Mouse (Mus musculus): ENCODE measurements at regions not wholly inside any gene's neighbourhood (a gene's known extent, or its start where the extent isn't known, plus 50 kb on each side); places are given as distances from the start of the nearest gene placed in this dataset.

DNA sequence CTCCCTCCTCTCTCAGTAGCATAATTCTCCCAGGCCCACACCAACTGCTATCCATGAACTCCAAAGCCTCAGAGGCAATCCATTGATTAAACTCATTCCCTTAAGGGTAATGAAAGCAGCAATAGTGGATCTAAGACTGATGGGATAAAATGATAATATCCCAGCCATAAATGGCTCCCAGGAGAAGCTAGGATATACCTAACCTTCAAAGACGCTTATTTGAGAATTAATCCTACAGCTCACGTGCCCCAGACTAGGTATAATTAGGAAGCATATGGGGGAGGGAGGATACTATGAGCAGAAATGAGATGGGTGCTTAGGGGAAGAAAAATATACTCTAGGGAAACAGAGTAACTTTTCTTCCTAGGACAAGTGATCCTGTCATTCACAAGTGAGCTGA is 52.8 kb upstream of the Rnf32 start:
- DNase-seq (ENCODE audit: low spot score in 2 of 2), result no peak

DNA sequence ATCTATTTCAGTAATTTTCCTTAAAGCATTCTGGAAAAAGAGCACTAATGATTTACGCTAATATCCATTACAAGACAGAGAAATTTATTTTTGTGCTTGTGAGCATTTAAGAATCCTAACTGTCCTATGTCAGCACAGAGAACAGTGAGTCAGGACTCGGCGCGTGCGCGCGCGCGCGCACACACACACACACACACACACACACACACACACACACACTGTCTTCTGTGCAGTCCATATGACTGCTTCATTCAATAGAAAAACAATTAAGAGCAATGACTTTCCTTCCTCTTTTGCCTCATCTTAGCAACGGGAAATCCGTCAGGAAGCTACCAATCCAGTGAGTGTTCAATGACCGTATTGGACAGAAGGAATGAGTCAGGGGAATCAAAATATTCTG is 53.3 kb upstream of the Rnf32 start:
- DNase-seq (ENCODE audit: low spot score in 2 of 2), result no peak

- DNase-seq (ENCODE audit: low spot score in 2 of 2), result no peak
Measured at GRCm38 (mm10) chr5:29137481-29137880, 58.3 kb upstream of the Rnf32 start.

- no peak for DNase-seq (ENCODE audit: low spot score in 2 of 2)
Measured at GRCm38 (mm10) chr5:29132261-29132660, 63.5 kb upstream of the Rnf32 start.

DNA sequence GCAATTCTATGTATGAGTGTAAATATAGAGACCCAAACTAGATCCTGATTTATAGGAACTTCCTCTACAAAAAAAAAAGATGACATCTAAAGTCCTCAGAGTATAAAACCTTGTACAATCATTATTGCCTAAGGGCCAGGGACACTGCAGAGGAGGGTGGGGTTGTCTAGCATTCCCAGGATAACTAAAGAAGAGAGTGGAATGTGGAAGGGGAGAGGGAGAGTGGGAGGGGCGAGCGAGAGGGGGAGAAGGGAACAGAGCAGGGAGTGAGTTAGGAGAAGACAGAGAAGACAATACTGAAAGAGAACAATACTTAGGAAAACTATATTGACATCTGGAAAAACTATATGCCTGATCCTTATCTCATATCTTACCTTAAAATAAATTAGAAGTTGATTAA is 64.0 kb upstream of the Rnf32 start:
- no peak for DNase-seq (ENCODE audit: low spot score in 2 of 2)

DNA sequence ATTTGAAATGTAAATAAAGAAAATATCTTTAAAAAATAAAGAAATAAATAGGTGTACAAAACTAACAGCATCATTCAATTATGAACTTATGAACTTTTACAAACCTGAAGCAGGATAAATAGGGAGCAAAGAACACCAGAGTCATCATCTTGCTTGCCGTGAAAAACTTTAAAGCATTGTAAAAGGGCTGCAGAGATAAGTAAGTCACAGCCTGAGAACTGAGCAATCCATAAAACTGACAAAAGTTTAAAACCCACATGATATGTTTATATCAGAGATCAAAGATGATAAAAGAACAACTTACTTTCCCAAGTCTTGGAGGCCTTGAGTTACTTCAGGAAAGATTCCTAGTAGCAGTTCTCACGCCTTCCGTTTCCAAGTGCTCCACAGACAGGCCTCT is 66.1 kb upstream of the Rnf32 start:
- DNase-seq (ENCODE audit: low spot score in 2 of 2), result no peak

DNA sequence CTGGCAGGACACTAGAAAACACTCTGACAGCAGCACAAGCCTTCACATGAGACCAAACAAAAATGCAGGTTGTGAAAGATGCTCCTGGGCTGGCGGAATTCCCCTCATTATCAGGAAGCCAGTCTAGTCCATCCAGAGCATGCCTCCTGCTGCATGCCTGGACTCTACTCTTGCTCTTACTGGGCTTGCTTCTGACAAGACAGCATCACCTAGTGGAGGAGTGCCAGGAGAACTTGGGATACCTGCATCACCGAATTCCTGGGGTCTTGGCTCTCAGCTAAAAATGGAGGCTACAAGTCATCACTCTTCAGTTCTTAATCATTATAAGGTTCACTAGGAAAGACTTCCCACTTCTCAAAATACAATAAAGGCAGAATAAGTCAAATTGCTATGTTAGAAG is 78.8 kb upstream of the Rnf32 start:
- DNase-seq (ENCODE audit: low spot score in 2 of 2), result no peak

GRCm38 (mm10) chr5:29112531-29112930 is 83.3 kb upstream of the Rnf32 start:
- no peak for DNase-seq (ENCODE audit: low spot score in 2 of 2)

GRCm38 (mm10) chr5:29107276-29107675 is 88.5 kb upstream of the Rnf32 start:
- DNase-seq (ENCODE audit: low spot score in 2 of 2), result no peak

DNA sequence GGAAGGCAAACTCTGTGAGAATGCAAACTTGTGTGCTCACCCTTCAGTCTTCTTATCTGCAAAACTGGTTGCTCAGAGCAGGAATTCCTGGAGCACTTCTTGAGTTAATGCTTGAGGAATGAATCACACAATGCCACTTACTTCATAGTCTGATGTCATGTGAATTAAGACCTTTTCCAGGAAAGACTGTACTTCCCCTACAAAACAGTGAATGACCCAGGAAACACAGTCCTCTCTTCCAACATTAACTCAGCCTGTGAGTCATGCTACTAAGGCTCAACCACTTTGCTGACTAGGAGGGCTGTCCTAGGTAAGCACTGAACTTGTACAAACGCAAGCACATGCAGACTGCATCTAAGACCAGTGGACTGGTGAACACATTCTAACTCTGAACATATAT is 112.5 kb upstream of the Rnf32 start:
- no peak for DNase-seq (ENCODE audit: low spot score in 2 of 2)

- no peak for DNase-seq (ENCODE audit: low spot score in 2 of 2)
Measured at GRCm38 (mm10) chr5:29054393-29054792, 141.4 kb upstream of the Rnf32 start.

DNA sequence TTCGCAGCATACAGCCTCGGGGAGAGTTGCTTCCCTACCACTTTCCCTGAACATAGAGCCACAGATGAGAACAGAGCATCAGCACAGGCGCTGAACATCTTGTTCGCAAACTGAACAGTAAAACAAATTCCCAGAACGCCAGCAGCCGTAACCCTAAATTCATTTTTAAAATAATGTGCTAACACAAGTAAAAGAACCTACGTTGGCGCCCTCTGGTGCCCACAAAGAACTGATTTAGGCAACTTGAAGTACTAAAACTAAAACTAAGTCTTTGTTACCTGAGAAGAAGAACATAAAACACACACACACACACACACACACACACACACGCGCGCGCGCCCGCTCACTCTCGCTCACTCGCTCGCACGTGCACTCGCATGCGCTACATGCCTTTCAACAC is 159.2 kb upstream of the Rnf32 start:
- DNase-seq (ENCODE audit: low spot score in 2 of 2), result peak; percentile 75 to 78

DNA sequence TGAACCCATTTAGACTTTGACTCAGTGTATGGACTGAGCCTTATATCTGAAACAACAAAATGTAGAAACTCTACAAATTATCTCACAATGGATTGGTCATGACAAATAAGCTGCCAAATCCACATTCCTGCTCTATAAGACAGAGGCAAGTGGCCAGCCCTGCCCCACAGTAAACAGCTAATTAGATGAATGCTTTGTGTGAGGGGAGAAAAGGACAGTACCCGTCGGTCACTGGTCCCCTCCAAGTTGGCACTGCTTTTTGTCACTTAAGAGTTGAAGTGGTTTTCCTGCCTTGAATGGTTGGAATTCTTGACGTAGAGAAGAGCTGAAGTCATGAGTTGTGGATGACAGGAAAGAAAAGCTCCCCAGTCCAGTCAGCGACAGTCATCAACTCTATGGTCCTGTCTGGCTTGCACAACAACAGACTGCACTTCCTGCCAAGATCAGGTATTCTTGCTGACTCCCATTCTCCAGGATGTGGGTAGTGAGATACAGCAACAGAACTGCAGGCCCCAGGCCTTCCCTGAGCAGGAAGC is 162.3 kb upstream of the Rnf32 start:
- DNase-seq (ENCODE audit: low spot score in 2 of 2), result no peak

DNA sequence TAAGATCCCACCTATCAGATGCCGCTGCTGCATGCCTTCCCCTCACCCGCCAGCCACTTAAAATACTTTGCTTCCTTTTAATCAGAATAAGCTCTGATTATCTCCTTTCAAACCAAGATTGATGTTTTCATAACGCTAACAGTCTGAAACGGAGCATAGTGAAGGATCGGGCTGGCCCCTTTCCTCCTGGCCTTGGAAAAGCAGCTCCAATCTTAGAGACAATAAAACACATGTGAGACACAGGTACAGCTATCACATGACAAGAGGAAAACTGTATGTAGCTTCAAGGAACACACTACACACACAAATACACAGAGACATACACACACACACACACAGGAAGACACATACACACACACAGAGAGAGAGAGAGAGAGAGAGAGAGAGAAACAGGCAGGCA is 165.3 kb upstream of the Rnf32 start:
- no peak for DNase-seq (ENCODE audit: low spot score in 2 of 2)

DNA sequence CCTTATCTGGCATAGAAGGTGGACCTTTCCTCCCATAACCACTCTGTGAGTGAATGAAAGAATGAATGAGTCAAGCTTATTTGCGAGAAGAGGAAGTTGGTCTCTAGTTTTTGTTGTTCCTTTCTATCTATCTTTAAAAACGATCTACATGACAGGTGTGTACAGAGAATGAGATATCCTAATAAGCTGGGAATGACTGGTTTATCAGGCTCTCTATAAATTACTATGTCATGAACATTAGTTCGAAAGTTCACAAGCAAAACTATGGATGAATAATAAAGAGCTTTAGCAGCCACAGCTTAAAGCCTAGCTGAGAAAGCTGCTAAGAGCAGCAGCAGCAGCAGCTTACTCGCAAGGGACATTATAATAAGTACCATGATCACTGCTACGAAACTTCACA is 165.8 kb upstream of the Rnf32 start:
- no peak for DNase-seq (ENCODE audit: low spot score in 2 of 2)

GRCm38 (mm10) chr5:29025045-29025444 is 170.7 kb upstream of the Rnf32 start:
- DNase-seq (ENCODE audit: low spot score in 2 of 2), result no peak

GRCm38 (mm10) chr5:28992796-28993195 is 203.0 kb upstream of the Rnf32 start:
- DNase-seq (ENCODE audit: low spot score in 2 of 2), result no peak

- no peak for DNase-seq (ENCODE audit: low spot score in 2 of 2)
Measured at GRCm38 (mm10) chr5:28979932-28980331, 215.9 kb upstream of the Rnf32 start.

- DNase-seq (ENCODE audit: low spot score in 2 of 2), result no peak
Measured at GRCm38 (mm10) chr5:28970404-28970803, 225.4 kb upstream of the Rnf32 start.

GRCm38 (mm10) chr5:28955036-28955435 is 240.8 kb upstream of the Rnf32 start:
- no peak for DNase-seq (ENCODE audit: low spot score in 2 of 2)

- no peak for DNase-seq (ENCODE audit: low spot score in 2 of 2)
Measured at GRCm38 (mm10) chr5:28947465-28947864, 248.3 kb upstream of the Rnf32 start.

DNA sequence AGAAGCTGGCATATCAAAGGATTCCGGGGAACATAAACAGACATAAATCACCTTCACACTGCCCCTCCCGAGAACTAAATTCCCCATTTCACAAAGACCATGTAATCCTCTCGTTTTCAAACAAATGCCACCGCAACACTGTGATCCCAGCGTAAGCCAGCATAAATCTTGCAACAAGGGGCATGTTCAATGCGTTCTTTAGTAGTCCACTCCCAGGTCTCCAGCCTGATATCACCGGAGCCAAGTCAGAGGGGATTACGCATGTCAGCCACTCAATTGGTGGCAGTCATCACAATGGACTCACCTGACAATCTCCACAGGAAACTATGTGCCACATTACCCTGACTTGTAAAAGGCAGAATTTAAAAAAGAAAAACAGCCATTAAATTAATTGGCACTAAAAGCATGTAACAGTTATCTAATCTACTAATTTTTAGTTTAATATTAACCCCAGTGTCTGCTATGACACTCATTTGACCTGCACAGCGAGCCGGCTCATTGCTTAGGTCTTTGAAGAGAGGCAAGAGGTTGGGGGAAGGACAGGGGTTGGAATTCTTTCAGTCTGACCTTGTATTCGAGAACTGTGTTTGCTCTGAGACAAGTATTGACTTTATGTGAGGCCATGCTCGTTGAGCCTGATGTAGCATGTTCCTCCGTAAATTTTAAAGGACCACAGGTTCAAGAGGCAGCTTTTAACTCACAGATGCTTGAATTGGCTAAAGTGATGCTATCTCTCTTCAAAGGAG is 252.0 kb upstream of the Rnf32 start:
- DNase-seq (ENCODE audit: low spot score in 2 of 2), result no peak

DNA sequence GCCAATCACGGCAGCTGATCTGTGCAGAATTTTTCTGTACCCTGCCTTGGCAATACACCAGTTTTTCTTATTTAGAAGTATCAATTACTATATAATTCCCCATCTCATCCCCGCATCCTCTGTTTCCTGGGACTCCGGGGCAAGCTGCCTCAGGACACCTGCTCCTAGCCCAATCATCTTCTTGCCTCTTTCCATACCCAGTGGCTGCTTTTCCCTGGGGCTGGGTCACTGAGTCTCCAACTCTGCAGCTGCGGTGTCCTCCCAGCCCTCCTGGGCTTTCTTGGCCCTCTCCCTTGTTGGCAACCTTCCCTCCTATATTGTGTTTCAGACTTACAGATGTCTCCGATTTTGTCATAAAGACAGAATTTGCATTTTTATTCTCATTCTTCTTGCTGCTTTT is 254.8 kb upstream of the Rnf32 start:
- no peak for DNase-seq (ENCODE audit: low spot score in 2 of 2)
